9 mouse cellular contexts compared by ENCODE assay signal in the genomic region with DNA sequence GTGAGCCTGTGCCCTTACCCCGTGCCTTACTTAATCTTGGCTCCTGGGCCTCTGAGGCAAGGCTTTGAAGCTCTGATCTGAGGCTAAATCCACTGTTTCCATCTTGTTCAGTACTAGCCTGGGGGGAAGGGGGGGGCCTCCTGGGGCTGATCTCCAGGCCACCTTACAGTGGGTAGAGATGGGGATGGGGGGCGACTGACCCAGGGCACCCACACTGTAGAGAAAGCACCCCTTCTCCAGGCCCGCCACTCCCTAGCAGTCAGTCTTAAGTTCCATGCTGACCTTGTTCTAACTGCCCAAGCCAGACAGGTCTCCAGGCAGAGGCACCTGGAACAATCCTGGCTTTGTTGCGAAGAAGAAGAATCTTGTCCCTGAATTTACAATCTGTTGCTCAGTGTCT. TPM values are rescaled to one million over a fixed set of nuclear protein-coding genes. Genes with fewer than 3 reads are reported as not detected.
DNase-seq lines count a peak whose midpoint lies in the region; ATAC-seq and TF ChIP-seq lines count a peak whose summit lies in the region.
"Had no signal": no experiment of that assay in that cellular context is flagged by ENCODE, and none has a peak within 500 bp of the region (broad histone marks: within the 10 kb centered on the region; RNA-seq: fewer than 3 reads in every experiment).

No protein-coding gene starts in this region.

- H3K9me3 ChIP-seq in lung, embryonic 14.5 days (ENCODE audit: low read depth, low read length) = no peaks in the 10 kb centered on the region
- no peaks in the 10 kb centered on the region for H3K9me3 ChIP-seq in forebrain, embryonic 15.5 days
- no peaks in the 10 kb centered on the region for H3K9me3 ChIP-seq in limb, embryonic 15.5 days
- no peaks in the 10 kb centered on the region for H3K9me3 ChIP-seq in stomach, embryonic 14.5 days (ENCODE audit: control insufficient read depth, low read depth, low read length)

- peak; percentile 45 for ATAC-seq in lung, embryonic 14.5 days (ENCODE audit: insufficient read depth)
- ATAC-seq in forebrain, embryonic 15.5 days (replicated peaks) = 0 out of 2 replicates have a peak, but pooled peaks have one; percentile 43
- ATAC-seq in limb, embryonic 15.5 days (ENCODE audit: insufficient number of reproducible peaks, low FRiP score, low TSS enrichment, low read depth) = 0 out of 2 replicates have a peak, but pooled peaks have one; percentile 7
- no peak for ATAC-seq in stomach, embryonic 14.5 days (ENCODE audit: insufficient number of reproducible peaks, insufficient read depth, low FRiP score, low read depth)
- ATAC-seq in activated CD4-positive, CD25-positive, alpha-beta regulatory T cell, adult 4 months = no peak
- ATAC-seq: Patski had no signal

- DNase-seq in lung, embryonic 14.5 days = no peak
- no peak for DNase-seq in lung, postnatal 14 days
- no peak for DNase-seq in ovary, postnatal 36 days (ENCODE audit: low spot score)
- no peak for DNase-seq in spleen, postnatal 36 days (ENCODE audit: low spot score in 2 of 2)

- peaks cover 11% of the 10 kb centered on the region for H3K27me3 ChIP-seq in lung, embryonic 14.5 days (ENCODE audit: insufficient read depth, low read length)
- H3K27me3 ChIP-seq in forebrain, embryonic 15.5 days = peaks cover 22% of the 10 kb centered on the region
- peaks cover 23% of the 10 kb centered on the region for H3K27me3 ChIP-seq in limb, embryonic 15.5 days
- H3K27me3 ChIP-seq in stomach, embryonic 14.5 days (ENCODE audit: control insufficient read depth, insufficient read depth, low read length) = peaks cover 3% of the 10 kb centered on the region; the same call in 1 of the 2 replicates
- H3K27me3 ChIP-seq: Patski had no signal

- H3K27ac ChIP-seq in lung, embryonic 14.5 days (ENCODE audit: low read depth) = no peak overlapping the region
- H3K27ac ChIP-seq in forebrain, embryonic 15.5 days (replicated peaks) = no peak overlapping the region
- H3K27ac ChIP-seq in limb, embryonic 15.5 days = no peak overlapping the region
- H3K27ac ChIP-seq in stomach, embryonic 14.5 days (ENCODE audit: low read length) = no peak overlapping the region

- peak overlapping the region; percentile 70 for H3K4me2 ChIP-seq in lung, embryonic 14.5 days
- peak overlapping the region; percentile 54 for H3K4me2 ChIP-seq in forebrain, embryonic 15.5 days (replicated peaks)
- H3K4me2 ChIP-seq in limb, embryonic 15.5 days = peak overlapping the region; percentile 59
- H3K4me2 ChIP-seq in stomach, embryonic 14.5 days (replicated peaks; ENCODE audit: low read depth, low read length) = peak overlapping the region; percentile 45

- peak overlapping the region; percentile 32 for H3K4me3 ChIP-seq in lung, embryonic 14.5 days (ENCODE audit: low read depth, low read length)
- H3K4me3 ChIP-seq in forebrain, embryonic 15.5 days = peak overlapping the region; percentile 34
- H3K4me3 ChIP-seq in limb, embryonic 15.5 days = peak overlapping the region; percentile 35
- H3K4me3 ChIP-seq in stomach, embryonic 14.5 days (ENCODE audit: low read depth, low read length) = peak overlapping the region; percentile 20; the same call in 1 of the 2 replicates

- TF ChIP-seq CTCF in lung, embryonic 14.5 days (IDR thresholded peaks at IDR 0.05; ENCODE audit: low read depth) = no peak

- no peak overlapping the region for H3K9ac ChIP-seq in lung, embryonic 14.5 days
- peak overlapping the region; percentile 33; the same call in 1 of the 2 replicates for H3K9ac ChIP-seq in forebrain, embryonic 15.5 days (replicated peaks)
- H3K9ac ChIP-seq in limb, embryonic 15.5 days = no peak overlapping the region
- H3K9ac ChIP-seq in stomach, embryonic 14.5 days (replicated peaks; ENCODE audit: low read depth, low read length) = no peak overlapping the region

- H3K36me3 ChIP-seq in lung, embryonic 14.5 days (ENCODE audit: insufficient read depth) = no peaks in the 10 kb centered on the region
- H3K36me3 ChIP-seq in forebrain, embryonic 15.5 days = no peaks in the 10 kb centered on the region
- no peaks in the 10 kb centered on the region for H3K36me3 ChIP-seq in limb, embryonic 15.5 days
- no peaks in the 10 kb centered on the region for H3K36me3 ChIP-seq in stomach, embryonic 14.5 days (ENCODE audit: control insufficient read depth, insufficient read depth, low read length)

- no peaks in the 10 kb centered on the region for H3K4me1 ChIP-seq in lung, embryonic 14.5 days (ENCODE audit: insufficient read depth)
- peaks cover 9% of the 10 kb centered on the region for H3K4me1 ChIP-seq in forebrain, embryonic 15.5 days
- H3K4me1 ChIP-seq in limb, embryonic 15.5 days = peaks cover 6% of the 10 kb centered on the region
- H3K4me1 ChIP-seq in stomach, embryonic 14.5 days (ENCODE audit: control insufficient read depth, insufficient read depth, low read length) = no peaks in the 10 kb centered on the region

- WGBS in lung, embryonic 14.5 days = 38% methylated on average over 4 of the region's 4 CpGs
- 29% methylated on average over 4 of the region's 4 CpGs for WGBS in forebrain, embryonic 15.5 days
- WGBS in limb, embryonic 15.5 days = 46% methylated on average over 4 of the region's 4 CpGs
- 32% methylated on average over 4 of the region's 4 CpGs for WGBS in stomach, embryonic 14.5 days

RNA-seq across cellular contexts. Expression of a gene that starts 10.7 kb away (rescaled TPM):
- 0.67 and 0.83 TPM in 2 replicates for polyA plus RNA-seq in lung, embryonic 14.5 days (2014; fragmentation: Nextera tagmentation; extraction: Ambion mirVana)
- not detected in 2 replicates for polyA plus RNA-seq in forebrain, embryonic 15.5 days (2015; fragmentation: Nextera tagmentation; extraction: Ambion mirVana)
- polyA plus RNA-seq in limb, embryonic 15.5 days (2015; fragmentation: Nextera tagmentation; extraction: Ambion mirVana) = 1.2 and 1.4 TPM in 2 replicates
- polyA plus RNA-seq in stomach, embryonic 14.5 days (2014; fragmentation: Nextera tagmentation; extraction: Ambion mirVana) = 0.07 TPM in 1 of 2 replicates, not detected in the other
- not detected for polyA plus RNA-seq in activated CD4-positive, CD25-positive, alpha-beta regulatory T cell, adult 4 months (2017; shearing (Covaris generic))

Comparison
In these comparisons a context has a peak if more than half of its experiments do, and no peak if none do; other contexts are left out.
1. ATAC-seq: peak in lung, embryonic 14.5 days (single experiment), forebrain, embryonic 15.5 days (single experiment) and limb, embryonic 15.5 days (single experiment); none in stomach, embryonic 14.5 days (single experiment) and activated CD4-positive, CD25-positive, alpha-beta regulatory T cell, adult 4 months (single experiment).
2. Peak in every context shown above with its lines, with median percentiles within 50 percentile points of each other: H3K4me2 ChIP-seq and H3K4me3 ChIP-seq.